Mouse (Mus musculus): ENCODE measurements at regions not wholly inside any gene's neighbourhood (a gene's known extent, or its start where the extent isn't known, plus 50 kb on each side); places are given as distances from the start of the nearest gene placed in this dataset.

DNA sequence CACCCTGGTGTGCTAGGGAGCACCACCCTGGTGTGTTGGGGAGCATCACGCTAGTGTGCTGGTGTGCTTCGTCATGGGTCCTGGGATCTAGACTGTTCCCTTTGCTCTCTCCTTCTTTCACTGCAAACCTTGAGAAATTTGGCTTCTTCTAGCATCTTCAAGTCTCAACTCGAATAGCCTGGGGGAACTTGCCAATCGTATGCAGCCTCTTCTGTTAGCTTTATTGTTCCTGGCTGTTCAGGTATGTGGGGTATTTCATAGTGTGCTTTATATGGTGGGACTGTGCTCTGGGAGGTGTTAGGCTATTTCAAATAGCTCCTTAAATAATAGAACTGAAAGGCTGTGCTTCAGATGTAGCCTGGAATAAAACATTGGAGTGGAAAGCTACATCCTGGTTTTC is 135.7 kb upstream of the Pkn2 start:
- no peak for ATAC-seq (replicated peaks; ENCODE audit: poor library complexity, severe bottlenecking)

DNA sequence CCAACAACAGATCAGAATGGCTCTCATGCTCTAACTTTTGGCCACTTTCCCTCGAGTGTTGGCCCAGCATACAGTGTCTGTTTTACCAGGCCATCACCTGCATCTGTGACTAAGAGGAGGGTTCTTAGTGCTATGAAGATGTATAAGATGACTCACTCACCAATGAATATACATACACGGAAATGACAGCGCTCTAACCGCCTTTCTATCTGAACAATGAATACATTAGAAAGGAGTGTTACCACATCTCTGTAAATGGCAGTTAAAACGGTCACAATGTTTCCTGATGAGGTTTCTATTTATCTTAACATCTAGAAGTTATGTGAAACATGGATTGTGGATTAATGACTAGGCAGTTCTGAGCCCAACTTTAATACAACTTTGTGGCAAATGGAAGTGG is 135.0 kb upstream of the Pkn2 start:
- peak; percentile 79 for ATAC-seq (replicated peaks; ENCODE audit: poor library complexity, severe bottlenecking)

DNA sequence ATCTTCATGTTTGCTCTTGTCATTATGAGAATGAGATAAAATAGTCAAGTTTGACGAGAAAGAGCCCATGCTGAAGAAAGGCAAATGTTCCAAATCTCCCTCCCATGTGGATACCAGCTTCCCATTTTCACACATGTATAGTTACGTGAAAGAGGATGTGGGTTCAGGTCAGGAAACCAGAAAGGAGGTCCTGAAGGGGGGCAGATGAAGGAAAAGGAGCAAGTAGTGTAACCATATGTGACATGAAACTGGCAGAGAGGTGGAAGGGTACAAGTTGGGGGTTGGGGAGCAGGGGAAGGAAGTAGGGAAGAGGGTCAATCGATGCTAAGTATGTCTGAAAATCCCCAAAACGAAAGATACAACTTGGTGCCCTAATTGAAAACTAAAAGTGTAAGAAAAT is 132.6 kb upstream of the Pkn2 start:
- ATAC-seq (replicated peaks; ENCODE audit: poor library complexity, severe bottlenecking): peak; percentile 71

DNA sequence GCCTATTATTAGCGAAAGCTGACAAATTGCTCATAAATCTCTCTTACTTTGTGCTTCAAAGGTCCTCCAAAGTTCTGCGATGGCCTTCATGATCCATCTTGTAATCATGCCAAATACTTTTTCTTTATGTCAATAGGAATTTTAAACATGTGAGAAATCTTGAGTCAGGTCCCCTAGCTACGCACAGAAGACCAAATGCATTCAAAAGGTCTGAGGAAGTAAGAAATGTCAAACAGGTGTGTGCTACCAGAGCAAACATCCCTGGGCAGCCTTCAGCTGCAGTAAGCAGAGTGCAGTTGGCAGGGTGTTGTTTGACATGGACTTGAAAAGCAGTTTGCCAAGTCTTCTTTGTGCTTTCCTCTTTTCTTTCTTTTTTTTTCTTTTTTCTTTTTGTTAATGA is 125.2 kb upstream of the Pkn2 start:
- no peak for ATAC-seq (replicated peaks; ENCODE audit: poor library complexity, severe bottlenecking)

DNA sequence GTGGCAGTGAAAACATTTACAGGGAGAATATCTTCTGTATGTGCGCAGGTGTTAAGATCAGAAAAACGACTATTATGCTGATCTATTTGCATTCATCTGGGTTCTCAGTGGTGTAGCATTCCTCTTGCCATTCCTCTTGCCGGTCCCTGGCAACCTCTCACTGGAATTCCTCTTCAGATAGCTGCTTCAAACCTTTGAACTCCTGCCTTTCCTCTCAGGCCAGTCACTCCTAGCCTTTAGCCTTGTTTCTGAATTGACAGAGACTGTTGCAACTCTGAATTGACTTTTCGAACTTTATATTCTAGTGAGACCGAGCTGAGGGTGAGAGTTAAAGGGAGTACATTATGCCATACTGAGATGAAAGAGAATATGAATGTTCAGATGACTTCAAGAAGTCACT is 120.1 kb upstream of the Pkn2 start:
- ATAC-seq (replicated peaks; ENCODE audit: poor library complexity, severe bottlenecking): no peak

DNA sequence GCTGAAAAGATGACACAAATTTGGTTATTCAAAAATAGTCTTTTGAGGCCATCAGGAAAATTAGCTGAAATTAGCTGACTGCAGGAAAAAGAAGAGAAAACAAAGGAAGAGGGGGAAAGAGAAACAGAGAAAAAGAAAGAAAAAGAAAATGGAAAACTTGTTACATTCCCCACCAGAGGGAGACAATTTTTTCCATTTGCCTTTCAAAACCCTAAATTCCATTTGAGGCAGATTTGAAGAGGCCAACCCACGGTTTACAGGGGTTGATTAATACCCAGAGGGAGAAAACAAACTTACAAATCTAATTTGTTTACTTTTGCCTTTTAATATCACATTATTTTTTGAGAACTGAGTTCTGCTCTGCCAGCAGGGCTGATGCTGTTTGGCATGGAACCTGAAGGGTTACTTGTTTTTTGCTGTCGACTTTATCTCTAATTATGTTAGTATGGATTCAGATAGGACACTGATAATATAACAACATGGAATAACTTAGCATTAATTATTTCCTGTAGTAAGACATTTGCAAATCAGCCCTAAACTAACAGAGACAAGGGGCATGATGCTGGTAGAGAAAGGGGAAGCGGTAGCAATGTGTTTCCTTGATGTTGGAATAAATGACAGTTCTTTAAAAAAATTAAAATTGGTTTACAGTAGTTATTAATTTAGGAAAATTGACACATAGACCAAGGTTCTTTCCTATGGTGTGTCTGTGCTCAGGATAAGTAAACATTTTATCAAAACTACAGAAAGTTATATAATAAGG is 114.4 kb upstream of the Pkn2 start:
- peak; percentile 82 for ATAC-seq (replicated peaks; ENCODE audit: poor library complexity, severe bottlenecking)

DNA sequence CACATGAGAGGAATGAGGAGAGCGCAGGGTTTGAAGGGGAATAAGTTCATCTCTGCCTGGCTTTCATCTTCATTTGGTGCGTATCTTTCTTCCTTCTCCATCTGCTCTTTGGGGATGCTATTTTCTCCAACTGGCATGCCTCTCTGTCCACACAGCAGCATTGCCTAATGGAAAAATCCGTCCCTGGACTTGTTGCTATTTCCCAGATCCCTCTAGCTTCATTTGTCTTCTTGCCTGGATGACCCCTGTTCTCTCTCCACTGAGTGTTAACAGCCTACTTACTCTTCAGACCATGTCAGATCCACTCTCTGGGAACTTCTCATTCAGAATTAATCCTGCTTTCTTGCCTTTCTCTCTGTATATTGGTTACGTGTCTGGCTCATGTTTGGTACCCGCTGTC is 102.7 kb upstream of the Pkn2 start:
- ATAC-seq (replicated peaks; ENCODE audit: poor library complexity, severe bottlenecking): no peak

GRCm38 (mm10) chr3:142981221-142981620 is 99.4 kb upstream of the Pkn2 start:
- ATAC-seq (replicated peaks; ENCODE audit: poor library complexity, severe bottlenecking): no peak

GRCm38 (mm10) chr3:142979161-142979560 is 97.4 kb upstream of the Pkn2 start:
- ATAC-seq (replicated peaks; ENCODE audit: poor library complexity, severe bottlenecking): no peak

GRCm38 (mm10) chr3:142976519-142977394 is 95.0 kb upstream of the Pkn2 start:
- ATAC-seq (replicated peaks; ENCODE audit: poor library complexity, severe bottlenecking): no peak

DNA sequence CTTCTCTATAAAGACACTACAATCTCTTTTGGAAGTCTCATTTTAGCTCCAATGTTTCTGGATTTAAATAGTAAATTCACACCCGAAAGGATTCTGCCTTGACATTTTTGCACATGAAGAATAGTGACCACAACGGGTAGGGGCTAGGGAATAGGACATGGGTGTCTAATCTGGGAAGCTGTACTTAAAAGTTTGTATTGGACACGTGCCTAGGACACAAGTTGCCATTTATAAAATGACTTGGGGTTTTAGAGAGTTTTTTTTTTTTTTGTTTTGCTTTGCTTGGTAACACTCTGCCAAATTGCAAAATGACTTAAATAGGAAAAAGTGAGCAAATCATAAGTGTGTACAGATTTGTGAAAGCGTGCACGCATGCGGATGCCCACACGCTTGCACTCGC is 93.8 kb upstream of the Pkn2 start:
- no peak for ATAC-seq (replicated peaks; ENCODE audit: poor library complexity, severe bottlenecking)

- ATAC-seq (replicated peaks; ENCODE audit: poor library complexity, severe bottlenecking): no peak
These were observed 87.7 kb upstream of the Pkn2 start for GRCm38 (mm10) chr3:142969501-142969900.

DNA sequence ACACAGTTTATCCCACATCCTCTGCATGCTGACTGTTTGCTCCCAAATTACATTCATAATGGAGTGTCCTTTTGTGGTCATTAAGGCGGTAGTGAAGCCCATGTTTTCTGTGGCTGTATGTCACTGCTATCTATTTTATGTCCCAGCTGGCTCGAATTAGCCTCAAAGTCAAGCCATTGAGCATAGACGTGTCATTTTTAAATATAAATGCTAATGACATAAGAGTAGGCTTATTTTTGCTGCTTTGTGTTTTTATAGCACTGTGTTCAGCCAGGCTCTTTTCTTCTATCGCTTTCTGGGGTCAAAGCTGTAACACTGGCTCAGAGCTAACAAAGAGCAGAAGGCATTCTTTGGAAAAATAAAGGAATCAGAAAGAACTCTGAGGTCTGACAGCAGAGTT is 83.8 kb upstream of the Pkn2 start:
- no peak for ATAC-seq (replicated peaks; ENCODE audit: poor library complexity, severe bottlenecking)

- ATAC-seq (replicated peaks; ENCODE audit: poor library complexity, severe bottlenecking): no peak
These were observed 82.1 kb upstream of the Pkn2 start for GRCm38 (mm10) chr3:142963818-142964372.

GRCm38 (mm10) chr3:142957768-142958167 is 76.0 kb upstream of the Pkn2 start:
- ATAC-seq (replicated peaks; ENCODE audit: poor library complexity, severe bottlenecking): no peak

- ATAC-seq (replicated peaks; ENCODE audit: poor library complexity, severe bottlenecking): peak; percentile 78
These were observed 67.0 kb upstream of the Pkn2 start for GRCm38 (mm10) chr3:142948771-142949170.

DNA sequence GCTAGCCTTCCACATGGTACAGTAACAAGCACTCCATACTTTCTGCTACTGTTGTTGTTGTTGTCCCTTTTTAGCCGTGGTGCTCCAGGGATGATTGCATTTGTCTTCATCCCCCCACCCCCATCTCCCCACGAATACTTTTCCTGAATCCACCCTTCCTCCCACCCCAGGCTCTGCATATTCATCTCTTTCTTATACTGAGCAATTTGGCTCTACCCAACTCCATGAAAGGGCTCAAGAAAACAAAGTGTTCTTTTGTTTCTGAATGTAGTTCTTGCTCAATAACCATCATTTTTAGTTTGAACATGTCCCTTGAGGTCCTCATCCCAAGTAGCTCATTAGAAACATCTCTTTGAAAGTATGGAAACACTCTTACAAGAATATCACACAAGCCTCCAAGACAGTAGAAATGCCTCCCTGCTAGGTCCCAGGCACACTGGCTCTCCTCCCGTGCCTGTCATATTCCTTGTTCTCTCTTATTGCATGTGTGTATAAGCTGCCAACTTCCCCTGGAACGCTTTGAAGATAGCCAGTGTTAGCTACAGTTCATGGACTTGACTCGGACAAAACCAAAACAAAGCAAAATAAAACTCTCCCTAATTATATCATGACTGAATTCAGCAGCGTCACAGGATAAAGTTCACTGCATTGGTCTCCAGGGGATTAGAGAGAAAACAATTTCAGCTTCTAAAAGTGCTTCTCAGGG is 59.7 kb upstream of the Pkn2 start:
- no peak; the same call in 1 of the 2 replicates for ATAC-seq (replicated peaks; ENCODE audit: poor library complexity, severe bottlenecking)

DNA sequence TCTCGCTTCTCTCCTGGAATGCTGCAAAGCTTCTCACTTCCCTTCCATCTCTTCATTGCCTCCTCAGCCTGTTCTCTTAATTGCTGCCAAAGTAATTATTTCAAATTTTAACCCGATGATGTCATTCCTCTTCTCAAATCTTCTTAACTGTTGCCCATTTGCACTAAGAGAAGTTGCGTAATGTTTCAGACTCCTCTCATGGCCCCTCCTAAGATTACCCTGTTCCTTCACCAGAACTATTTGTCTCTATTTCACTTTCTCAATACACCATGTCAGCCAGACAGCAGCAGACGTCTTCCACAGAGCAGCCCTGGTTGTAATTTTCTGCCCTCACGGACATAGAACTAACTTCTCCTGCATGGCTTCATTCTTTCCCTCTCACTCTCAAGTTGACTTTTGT is 59.1 kb upstream of the Pkn2 start:
- peak; percentile 82 for ATAC-seq (replicated peaks; ENCODE audit: poor library complexity, severe bottlenecking)

- no peak for ATAC-seq (replicated peaks; ENCODE audit: poor library complexity, severe bottlenecking)
These were observed 58.0 kb upstream of the Pkn2 start for GRCm38 (mm10) chr3:142939773-142940172.

DNA sequence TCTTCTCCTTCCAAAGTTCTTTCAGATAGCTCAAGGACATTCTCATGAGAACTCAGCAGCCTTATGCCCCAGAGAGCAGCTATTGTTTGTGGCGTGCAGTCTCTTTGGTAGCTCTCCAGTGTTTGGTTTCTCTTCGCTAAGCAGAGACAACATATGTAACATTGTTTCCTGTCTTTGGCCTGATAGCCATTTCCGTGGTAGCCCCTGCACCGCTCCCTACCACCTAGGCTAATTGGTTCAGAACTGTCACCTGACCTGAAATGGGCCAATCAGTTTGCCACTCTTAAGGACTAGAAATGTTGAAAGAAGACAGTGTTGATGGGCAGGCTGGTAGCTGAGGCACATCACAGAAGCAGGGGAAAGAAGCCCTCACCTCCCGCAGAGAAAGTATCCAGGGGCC is 54.1 kb upstream of the Pkn2 start:
- ATAC-seq (replicated peaks; ENCODE audit: poor library complexity, severe bottlenecking): peak; percentile 92

GRCm38 (mm10) chr3:142934326-142934725 is 52.5 kb upstream of the Pkn2 start:
- ATAC-seq (replicated peaks; ENCODE audit: poor library complexity, severe bottlenecking): no peak

Data from granulocyte monocyte progenitor cell, adult 5-6 weeks (primary cell).